Mouse (Mus musculus) hindbrain, embryonic 16.5 days (tissue): ENCODE results near the gene Tm6sf2. TPM values are rescaled to one million over a fixed set of nuclear protein-coding genes. Genes with fewer than 3 reads are reported as not detected.
A peak's percentile ranks its signal among the peaks of the same experiment; 100 is the strongest.

ENCODE experiments used
- ATAC-seq: fragments of 200-750 bp; cut with Nextera tagmentation; 2 replicates; pipeline ENCODE4 v1.8.0; 2017; ENCODE audit warnings: moderate TSS enrichment, moderate library complexity
- H3K27ac ChIP-seq: fragments of 300-500 bp; sonication (generic); 2 replicates; pipeline ENCODE4 v1.5.1; 2014; ENCODE audit warnings: low read depth, mild to moderate bottlenecking, control low read depth, low read length, moderate library complexity
- H3K27me3 ChIP-seq: fragments of 300-500 bp; sonication (generic); replicated peaks from 2 replicates; pipeline ENCODE4 v1.6.1; 2014; ENCODE audit warnings: low read length; ENCODE audit not compliant: control insufficient read depth, insufficient read depth
- H3K36me3 ChIP-seq: fragments of 300-500 bp; sonication (generic); 2 replicates; pipeline ENCODE4 v1.6.1; 2014; ENCODE audit warnings: mild to moderate bottlenecking, low read length, moderate library complexity, mixed read lengths; ENCODE audit not compliant: control insufficient read depth, insufficient read depth
- H3K4me1 ChIP-seq: fragments of 300-500 bp; sonication (generic); 2 replicates; pipeline ENCODE4 v1.6.1; 2014; ENCODE audit warnings: low read depth, low read length; ENCODE audit not compliant: control insufficient read depth, insufficient read depth
- H3K4me2 ChIP-seq: fragments of 300-500 bp; sonication (generic); 2 replicates; pipeline ENCODE4 v1.6.1; 2014; ENCODE audit warnings: mild to moderate bottlenecking, low read length, control low read depth, moderate library complexity
- H3K4me3 ChIP-seq: fragments of 300-500 bp; sonication (generic); 2 replicates; pipeline ENCODE4 v1.5.1; 2014; ENCODE audit warnings: mild to moderate bottlenecking, low read length, control low read depth, moderate library complexity
- H3K9ac ChIP-seq: fragments of 300-500 bp; sonication (generic); 2 replicates; pipeline ENCODE4 v1.6.1; 2014; ENCODE audit warnings: low read depth, mild to moderate bottlenecking, control low read depth, low read length, moderate library complexity
- H3K9me3 ChIP-seq: fragments of 300-500 bp; sonication (generic); 2 replicates; pipeline ENCODE4 v1.6.1; 2014; ENCODE audit warnings: mild to moderate bottlenecking, low read length, moderate library complexity; ENCODE audit not compliant: control insufficient read depth
- WGBS: fragments of 180-500 bp; shearing (Covaris S2); extraction: QIAGEN DNeasy Blood & Tissue Kit; methylation state at CpG from one replicate; pipeline ENCODE4 v1.1.7; 2014; 5-methylcytosine and 5-hydroxymethylcytosine counted together
- microRNA-seq: library from miRNA; unstranded; fragments of <30 nt; microRNA quantifications from one replicate; pipeline ENCODE4, GENCODE M21; 2017
- polyA plus RNA-seq: library from polyadenylated mRNA; unstranded; fragments of >200 nt; fragmentation: Nextera tagmentation; extraction: Ambion mirVana; gene quantifications from 2 replicates; pipeline ENCODE4 v1.2.1, GENCODE M21; 2015

Gene Tm6sf2
- polyA plus RNA-seq, 1 experiment from 2014 or later: 1.2 TPM

DNA sequence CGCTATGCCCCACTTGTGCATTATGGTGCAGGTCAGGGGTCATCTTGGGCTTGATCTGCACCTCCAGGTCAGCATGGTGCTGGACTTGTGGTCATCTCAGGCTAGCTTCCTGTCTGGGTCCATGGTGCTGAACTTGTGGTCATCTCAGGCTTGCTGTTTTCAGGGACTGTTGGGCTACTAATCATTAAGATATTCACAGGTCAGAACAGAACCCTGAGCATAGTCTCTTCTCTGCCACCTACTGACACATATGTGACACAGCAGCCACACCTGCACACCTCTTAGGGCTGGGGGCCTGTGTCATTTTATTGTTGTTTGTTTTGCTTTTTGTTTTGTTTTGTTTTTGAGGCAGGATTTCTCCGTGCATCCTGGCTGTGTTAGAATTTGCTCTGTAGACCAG lies 50.1 kb downstream of the Tm6sf2 start:
- no peak overlapping the region for H3K9ac ChIP-seq
- ATAC-seq: no peak
- no peaks in the 10 kb centered on the region for H3K9me3 ChIP-seq
- H3K36me3 ChIP-seq: no peaks in the 10 kb centered on the region
- 60% methylated on average over 2 of the region's 2 CpGs for WGBS
- no peak overlapping the region for H3K27ac ChIP-seq
- no peak overlapping the region for H3K4me2 ChIP-seq
- H3K4me1 ChIP-seq: peaks cover 12% of the 10 kb centered on the region
- no peaks in the 10 kb centered on the region for H3K27me3 ChIP-seq
- H3K4me3 ChIP-seq: no peak overlapping the region

DNA sequence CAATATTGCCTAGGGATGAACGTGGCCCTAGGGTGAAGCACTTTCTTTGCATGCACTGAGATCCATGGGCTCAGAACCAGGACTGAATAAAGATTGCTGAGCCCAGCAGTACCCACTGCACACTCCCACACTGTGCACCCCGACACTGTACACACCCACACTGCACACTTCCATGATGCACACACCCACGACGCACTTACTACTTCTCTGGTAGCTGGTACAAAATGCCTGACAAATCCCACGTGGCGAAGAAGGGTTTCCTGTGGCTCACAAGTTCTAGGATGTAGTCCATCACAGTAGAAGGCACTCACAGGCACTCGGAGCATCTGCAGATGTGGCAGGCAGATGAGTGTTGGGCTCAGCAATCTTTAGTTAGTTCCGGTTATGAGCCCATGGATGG lies 52.3 kb downstream of the Tm6sf2 start:
- ATAC-seq: no peak
- no peaks in the 10 kb centered on the region for H3K9me3 ChIP-seq
- H3K9ac ChIP-seq: no peak overlapping the region
- no peak overlapping the region for H3K4me2 ChIP-seq
- H3K27ac ChIP-seq: no peak overlapping the region
- peaks cover 4% of the 10 kb centered on the region for H3K4me1 ChIP-seq
- no peak overlapping the region for H3K4me3 ChIP-seq
- no peaks in the 10 kb centered on the region for H3K36me3 ChIP-seq
- no peaks in the 10 kb centered on the region for H3K27me3 ChIP-seq
- WGBS: 72% methylated on average over 8 of the region's 8 CpGs

DNA sequence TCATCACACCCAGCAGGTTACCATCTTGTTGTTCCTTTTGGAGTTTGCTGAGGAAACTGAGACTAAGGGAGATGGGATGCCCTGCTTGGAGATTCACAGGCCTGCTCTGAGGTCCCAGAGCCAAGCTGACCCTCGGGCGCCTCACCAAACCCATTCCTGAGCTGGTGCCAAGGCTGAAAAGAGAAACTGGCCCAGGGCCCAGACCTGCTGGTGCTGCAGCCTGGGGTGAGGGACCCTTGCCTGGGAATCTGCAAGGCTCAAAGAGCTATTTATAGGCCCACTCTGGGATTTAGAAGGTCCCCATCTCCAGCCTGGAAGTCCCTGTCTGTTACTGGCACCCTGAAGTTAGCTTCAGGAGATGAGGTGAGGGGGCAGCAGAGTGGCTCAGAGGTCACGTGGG lies 55.7 kb downstream of the Tm6sf2 start:
- H3K9ac ChIP-seq: no peak overlapping the region
- H3K27ac ChIP-seq: peak overlapping the region; percentile 68
- H3K36me3 ChIP-seq: no peaks in the 10 kb centered on the region
- ATAC-seq: no peak
- H3K4me1 ChIP-seq: peaks cover 10% of the 10 kb centered on the region
- 51% methylated on average over 3 of the region's 3 CpGs for WGBS
- H3K9me3 ChIP-seq: no peaks in the 10 kb centered on the region
- H3K4me2 ChIP-seq: no peak overlapping the region
- H3K4me3 ChIP-seq: no peak overlapping the region
- H3K27me3 ChIP-seq: no peaks in the 10 kb centered on the region

DNA sequence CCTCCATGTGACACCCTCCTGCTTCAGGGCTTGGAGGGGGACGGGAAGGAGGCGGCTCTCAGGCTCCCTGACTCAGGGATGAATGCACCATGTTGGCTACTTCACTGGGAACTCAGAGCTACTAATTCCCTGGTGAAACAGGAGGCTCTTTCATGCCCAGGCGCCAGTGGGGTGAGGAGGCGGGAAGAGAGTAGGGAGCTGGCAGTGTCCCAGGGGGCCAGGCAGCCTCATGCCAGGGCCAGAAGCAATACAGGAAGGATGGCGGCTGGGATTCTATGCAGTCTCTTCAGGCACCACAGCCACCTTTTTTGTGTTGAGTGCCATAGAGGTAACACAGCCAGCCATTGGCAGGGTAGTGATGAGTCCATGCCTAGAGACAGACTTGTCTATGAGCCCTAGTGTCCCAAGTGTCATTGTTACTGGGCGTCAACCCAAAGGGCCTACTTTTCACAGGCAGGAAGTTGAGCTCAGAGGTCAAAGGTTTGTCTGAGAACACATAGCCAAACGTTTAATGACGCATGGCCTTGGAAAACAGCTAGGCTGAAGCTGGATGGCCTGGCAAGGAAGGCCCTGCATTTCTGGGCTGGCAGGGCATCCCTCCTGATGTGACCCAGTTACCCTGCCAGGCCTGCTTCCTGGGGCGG lies 56.7 kb downstream of the Tm6sf2 start:
- WGBS: 53% methylated on average over 9 of the region's 9 CpGs
- peak overlapping the region; percentile 68 for H3K27ac ChIP-seq

More for the DNA sequence above, 56.7 kb downstream of the Tm6sf2 start:
- no peaks in the 10 kb centered on the region for H3K9me3 ChIP-seq
- no peak overlapping the region for H3K4me2 ChIP-seq
- H3K36me3 ChIP-seq: peaks cover 6% of the 10 kb centered on the region; the same call in 1 of the 2 replicates
- H3K27me3 ChIP-seq: no peaks in the 10 kb centered on the region
- peaks cover 10% of the 10 kb centered on the region for H3K4me1 ChIP-seq
- H3K9ac ChIP-seq: no peak overlapping the region
- H3K4me3 ChIP-seq: no peak overlapping the region
- ATAC-seq: peak; percentile 87

Small RNA genes within 50 kb of the gene (microRNA-seq; reads per million reads assigned to microRNA genes)
- 2.7 reads per million, percentile 6 among the genes with 10 or more reads in this experiment for gene Mir7066

Other genes with a start within 250 kb of the Tm6sf2 start
- gene Pbx4, start 240.4 kb upstream of the Tm6sf2 start, polyA plus RNA-seq: 60.5 TPM in 2 replicates
- 6.6 and 7.0 TPM in 2 replicates for gene Cilp2, start 185.2 kb upstream of the Tm6sf2 start, polyA plus RNA-seq
- 3.5 and 3.7 TPM in 2 replicates for gene Tssk6, start 170.7 kb upstream of the Tm6sf2 start, polyA plus RNA-seq
- 191 and 216 TPM in 2 replicates for gene Ndufa13, start 170.4 kb upstream of the Tm6sf2 start, polyA plus RNA-seq
- 13.6 and 14.3 TPM in 2 replicates for gene Yjefn3, start 170.2 kb upstream of the Tm6sf2 start, polyA plus RNA-seq
- 13.9 and 19.7 TPM in 2 replicates for gene Gatad2a, start 76.5 kb upstream of the Tm6sf2 start, polyA plus RNA-seq
- gene Mau2, start 30.2 kb upstream of the Tm6sf2 start, polyA plus RNA-seq: 61.5 and 71.2 TPM in 2 replicates
- gene Sugp1, start 30.1 kb upstream of the Tm6sf2 start, polyA plus RNA-seq: 54.4 and 55.8 TPM in 2 replicates
- gene Hapln4, start 10.5 kb downstream of the Tm6sf2 start, polyA plus RNA-seq: 1.2 and 1.3 TPM in 2 replicates
- 178 and 200 TPM in 2 replicates for gene Ncan, start 47.9 kb downstream of the Tm6sf2 start, polyA plus RNA-seq
- 46.7 and 51.6 TPM in 2 replicates for gene Nr2c2ap, start 58.4 kb downstream of the Tm6sf2 start, polyA plus RNA-seq
- gene Rfxank, start 66.2 kb downstream of the Tm6sf2 start, polyA plus RNA-seq: 12.3 and 12.5 TPM in 2 replicates
- gene Borcs8, start 66.6 kb downstream of the Tm6sf2 start, polyA plus RNA-seq: 56.4 and 57.1 TPM in 2 replicates
- gene Mef2b, start 66.8 kb downstream of the Tm6sf2 start, polyA plus RNA-seq: 0.85 and 1.2 TPM in 2 replicates
- 54.2 and 57.4 TPM in 2 replicates for gene Tmem161a, start 99.4 kb downstream of the Tm6sf2 start, polyA plus RNA-seq
- 9.5 and 10.1 TPM in 2 replicates for gene Slc25a42, start 139.4 kb downstream of the Tm6sf2 start, polyA plus RNA-seq
- gene Sugp2, start 161.3 kb downstream of the Tm6sf2 start, polyA plus RNA-seq: 85.1 and 92.6 TPM in 2 replicates
- gene Armc6, start 161.5 kb downstream of the Tm6sf2 start, polyA plus RNA-seq: 132 and 134 TPM in 2 replicates
- 24.4 and 24.7 TPM in 2 replicates for gene Homer3, start 209.9 kb downstream of the Tm6sf2 start, polyA plus RNA-seq
- 42.0 and 42.8 TPM in 2 replicates for gene Ddx49, start 229.6 kb downstream of the Tm6sf2 start, polyA plus RNA-seq
- gene Cope, start 229.6 kb downstream of the Tm6sf2 start, polyA plus RNA-seq: 284 and 297 TPM in 2 replicates
- 40.0 and 44.3 TPM in 2 replicates for gene Cers1, start 242.9 kb downstream of the Tm6sf2 start, polyA plus RNA-seq